Mouse (Mus musculus) B cell, adult (primary cell): Measurements from ENCODE around the gene Tmsb15a. TPM values are rescaled to one million over a fixed set of nuclear protein-coding genes. Genes with fewer than 3 reads are reported as not detected.

ENCODE experiments used
- total RNA-seq: library from RNA; stranded (reverse); gene quantifications from 4 replicates; pipeline ENCODE4 v1.2.4, GENCODE M21; 2023; ENCODE audit not compliant: inconsistent age

Tmsb15a gene
- total RNA-seq, result not detected in 4 replicates

GRCm38 (mm10) chrX:135725161-135725560 is at the start of gene Tmsb15a:
TSS of gene Tmsb15a (minus strand) at chrX:135725261.

GRCm38 (mm10) chrX:135742304-135743055 is 17.4 kb upstream of the Tmsb15a start, which contains the start of the genes Armcx5 and Gprasp1:
TSS of gene Armcx5 (plus strand) at chrX:135742733.
TSS of gene Gprasp1 (plus strand) at chrX:135742733.

GRCm38 (mm10) chrX:135693633-135694032 is 31.4 kb downstream of the Tmsb15a start, which contains the start of gene Tcp11x2:
TSS of gene Tcp11x2 (minus strand) at chrX:135693790.

Other genes starting within 250 kb of the Tmsb15a start
- not detected in 4 replicates for gene AV320801, start 230.7 kb downstream of the Tmsb15a start, total RNA-seq
- gene Nxf7, start 126.5 kb downstream of the Tmsb15a start, total RNA-seq, result not detected in 4 replicates
- gene Prame, start 97.6 kb downstream of the Tmsb15a start, total RNA-seq, result not detected in 4 replicates
- gene Tcp11x2, start 31.5 kb downstream of the Tmsb15a start, total RNA-seq, result not detected in 4 replicates
- gene Armcx5, start 17.5 kb upstream of the Tmsb15a start, total RNA-seq, result 28.9 to 31.8 TPM (median 30.6 TPM) in 4 replicates
- gene Gprasp1, start 17.5 kb upstream of the Tmsb15a start, total RNA-seq, result 44.7 to 55.8 TPM (median 51.3 TPM) in 4 replicates
- gene Bhlhb9, start 72.3 kb upstream of the Tmsb15a start, total RNA-seq, result 11.2 to 13.6 TPM (median 12.3 TPM) in 4 replicates
- 7.7 to 13.8 TPM (median 11.8 TPM) in 4 replicates for gene Gprasp2, start 113.8 kb upstream of the Tmsb15a start, total RNA-seq